Mouse (Mus musculus) lung, postnatal 0 days (tissue): ENCODE measurements around the gene Nucb1. TPM values are rescaled to one million over a fixed set of nuclear protein-coding genes. Genes with fewer than 3 reads are reported as not detected.
"Not testable (repeated sequence)": the region's sequence is repeated elsewhere in the genome, so short reads cannot be mapped to it uniquely, and the experiment has no call there.

Experiments
- ATAC-seq: fragments of 200-750 bp; cut with Nextera tagmentation; 2 replicates; pipeline ENCODE4 v1.8.0; 2017; ENCODE audit warnings: moderate library complexity
- DNase-seq: peaks from one replicate; pipeline ENCODE4 v3.0.0-alpha.2; 2016; ENCODE audit warnings: low spot score
- H3K27ac ChIP-seq: fragments of 300-500 bp; sonication (generic); 2 replicates; pipeline ENCODE4 v1.5.1; 2014; ENCODE audit warnings: antibody characterized with exemption, mild to moderate bottlenecking, low read length, mixed read lengths
- H3K27me3 ChIP-seq: fragments of 300-500 bp; sonication (generic); replicated peaks from 2 replicates; pipeline ENCODE4 v1.6.1; 2014; ENCODE audit warnings: low read length, mixed read lengths; ENCODE audit not compliant: insufficient read depth
- H3K36me3 ChIP-seq: fragments of 300-500 bp; sonication (generic); 2 replicates; pipeline ENCODE4 v1.6.1; 2014; ENCODE audit warnings: low read length, mixed read lengths; ENCODE audit not compliant: insufficient read depth
- H3K4me1 ChIP-seq: fragments of 300-500 bp; sonication (generic); 2 replicates; pipeline ENCODE4 v1.6.1; 2014; ENCODE audit warnings: antibody characterized with exemption, low read depth, low read length, mixed read lengths; ENCODE audit not compliant: insufficient read depth
- H3K4me2 ChIP-seq: fragments of 300-500 bp; sonication (generic); replicated peaks from 2 replicates; pipeline ENCODE4 v1.6.1; 2014; ENCODE audit warnings: low read depth, mild to moderate bottlenecking, low read length, moderate library complexity, mixed read lengths
- H3K4me3 ChIP-seq: fragments of 300-500 bp; sonication (generic); 2 replicates; pipeline ENCODE4 v1.5.1; 2014; ENCODE audit warnings: low read depth, low read length
- H3K9ac ChIP-seq: fragments of 300-500 bp; sonication (generic); replicated peaks from 2 replicates; pipeline ENCODE4 v1.6.1; 2014; ENCODE audit warnings: low read depth, mild to moderate bottlenecking
- H3K9me3 ChIP-seq: fragments of 300-500 bp; sonication (generic); 2 replicates; pipeline ENCODE4 v1.6.1; 2016; ENCODE audit warnings: low read length, mixed read lengths
- CTCF ChIP-seq: IDR thresholded peaks from 2 replicates; pipeline ENCODE4 v1.5.1; 2016; ENCODE audit warnings: antibody characterized with exemption, mild to moderate bottlenecking
- EP300 ChIP-seq: IDR thresholded peaks from 2 replicates; pipeline ENCODE4 v1.6.1; 2016; ENCODE audit warnings: antibody characterized with exemption, mild to moderate bottlenecking, control low read depth
- WGBS: fragments of 180-500 bp; shearing (Covaris S2); extraction: QIAGEN DNeasy Blood & Tissue Kit; methylation state at CpG from one replicate; pipeline ENCODE4 v1.1.7; 2014; 5-methylcytosine and 5-hydroxymethylcytosine counted together
- polyA plus RNA-seq: library from polyadenylated mRNA; unstranded; fragments of >200 nt; fragmentation: Nextera tagmentation; extraction: Ambion mirVana; gene quantifications from 2 replicates; pipeline ENCODE4 v1.2.1, GENCODE M21; 2015

Gene Nucb1
- polyA plus RNA-seq, 1 experiment from 2014 or later = 213 TPM

DNA sequence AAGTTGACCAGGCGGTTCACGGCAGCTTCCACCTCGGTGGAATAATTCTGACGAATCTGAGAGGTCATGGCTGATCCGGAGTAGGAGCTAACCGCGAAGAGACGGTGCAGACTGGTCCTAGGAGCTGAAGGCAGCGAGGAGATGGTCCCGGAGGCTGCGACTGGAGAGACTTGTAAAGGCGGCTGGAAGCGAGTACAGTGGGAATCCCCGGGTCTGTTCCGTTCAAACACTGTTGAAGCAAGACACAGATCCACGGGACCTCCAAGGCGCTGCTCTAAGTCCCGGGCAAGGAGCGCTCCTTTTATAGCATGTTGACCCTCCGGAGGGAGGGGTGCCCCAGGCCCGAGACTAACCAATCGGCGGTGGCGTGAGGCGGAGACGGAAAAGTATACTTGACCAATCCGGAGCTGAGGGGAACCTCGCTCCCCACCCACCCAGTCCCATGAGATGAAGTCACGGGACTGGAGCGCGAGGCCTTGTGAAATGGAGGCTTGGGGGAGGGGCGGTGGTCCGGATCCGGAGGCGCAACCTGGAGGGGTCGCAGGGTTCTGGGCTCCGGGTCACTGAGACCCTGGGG lies 50.6 kb downstream of the Nucb1 start, which contains the start of gene Ftl1:
Gene Ftl1, minus strand, starts transcription at position 321 of the 577 bp plus-strand sequence.
- ATAC-seq = peak; percentile 94
- H3K4me3 ChIP-seq = peak within 1 kb of the TSS; percentile 71
- H3K4me1 ChIP-seq = peaks cover 25% of the 10 kb centered on the region; the same call in 1 of the 2 replicates
- peak; percentile 58 for TF ChIP-seq EP300
- peaks cover 12% of the 10 kb centered on the region for H3K36me3 ChIP-seq
- under 1% methylated on average over 22 of the region's 37 CpGs for WGBS
- H3K27ac ChIP-seq = peak within 1 kb of the TSS; percentile 92
- not testable (repeated sequence) for H3K9me3 ChIP-seq, H3K27me3 ChIP-seq
- DNase-seq = peak; percentile 100
- peak within 1 kb of the TSS; percentile 74 for H3K9ac ChIP-seq
- peak within 1 kb of the TSS; percentile 81 for H3K4me2 ChIP-seq

- H3K36me3 ChIP-seq = peaks cover 19% of the 10 kb centered on the region
Measured at GRCm38 (mm10) chr7:45458748-45459563, 51.2 kb downstream of the Nucb1 start.

DNA sequence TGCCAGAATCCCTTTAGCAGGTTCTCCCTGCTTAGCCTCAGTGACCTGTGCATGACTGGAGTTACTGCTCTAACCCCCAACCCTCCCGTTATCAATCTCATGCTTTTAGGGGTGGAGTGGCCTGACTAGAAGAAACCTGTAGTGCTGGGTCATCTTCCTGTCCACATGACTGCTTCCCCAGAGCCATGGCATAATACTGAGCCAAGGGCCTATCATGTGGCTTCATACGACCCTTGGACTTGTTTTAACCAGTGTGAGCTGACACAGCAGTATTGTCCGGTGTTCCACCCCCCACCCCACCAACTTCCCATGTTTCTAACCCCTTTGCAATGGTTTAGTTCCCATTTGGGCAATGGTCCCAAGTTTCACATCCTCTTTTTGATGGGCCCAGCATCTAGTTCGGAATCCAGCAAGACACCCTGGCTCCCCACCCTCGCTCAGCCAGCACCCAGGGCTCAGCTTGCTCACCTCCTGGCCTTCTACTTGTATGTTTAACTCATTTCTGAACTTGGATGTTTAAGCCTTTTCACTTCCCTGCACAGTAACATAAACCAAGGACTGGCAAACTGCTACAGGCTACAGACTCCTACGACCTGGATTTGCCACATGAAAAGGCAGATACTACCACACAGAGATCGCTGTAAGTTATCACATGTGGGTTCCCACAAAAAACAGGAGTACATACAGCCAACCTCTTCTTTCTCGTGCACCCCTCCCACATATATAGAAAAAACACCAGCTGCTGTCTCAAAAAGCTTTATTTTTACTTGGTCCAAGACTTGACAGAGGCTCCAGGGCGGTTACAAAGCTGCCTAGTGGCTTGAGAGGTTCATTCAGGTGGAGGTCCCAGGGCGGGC lies 52.8 kb downstream of the Nucb1 start:
- Histone ChIP-seq H3K4me1 (peaks cover 25% of the 10 kb centered on the region; the same call in 1 of the 2 replicates), H3K27me3 (no peaks in the 10 kb centered on the region), H3K27ac (no peak overlapping the region), H3K4me3 (peak overlapping the region; percentile 15; the same call in 1 of the 2 replicates), H3K36me3 (peaks cover 16% of the 10 kb centered on the region; the same call in 1 of the 2 replicates), H3K9me3 (no peaks in the 10 kb centered on the region), H3K4me2 (peak overlapping the region; percentile 81), H3K9ac (0 out of 2 replicates have a peak overlapping the region, but pooled peaks have one; percentile 74)
- DNase-seq = peak; percentile 42
- WGBS = 41% methylated on average over 9 of the region's 10 CpGs
- ATAC-seq = no peak
- TF ChIP-seq CTCF = no peak

More at GRCm38 (mm10) chr7:45458748-45459563, 51.2 kb downstream of the Nucb1 start:
- H3K4me2 ChIP-seq = peak overlapping the region; percentile 81
- H3K27ac ChIP-seq = peak overlapping the region; percentile 85
- H3K27me3 ChIP-seq = no peaks in the 10 kb centered on the region
- DNase-seq (peak; percentile 87), ATAC-seq (peak; percentile 72)
- no peaks in the 10 kb centered on the region for H3K9me3 ChIP-seq
- H3K4me1 ChIP-seq = peaks cover 25% of the 10 kb centered on the region; the same call in 1 of the 2 replicates
- peak overlapping the region; percentile 71 for H3K4me3 ChIP-seq
- under 1% methylated on average over 43 of the region's 43 CpGs for WGBS
- H3K9ac ChIP-seq = peak overlapping the region; percentile 74
- TF ChIP-seq CTCF = no peak
- TF ChIP-seq EP300 = 0 out of 2 replicates have a peak, but pooled peaks have one; percentile 21

DNA sequence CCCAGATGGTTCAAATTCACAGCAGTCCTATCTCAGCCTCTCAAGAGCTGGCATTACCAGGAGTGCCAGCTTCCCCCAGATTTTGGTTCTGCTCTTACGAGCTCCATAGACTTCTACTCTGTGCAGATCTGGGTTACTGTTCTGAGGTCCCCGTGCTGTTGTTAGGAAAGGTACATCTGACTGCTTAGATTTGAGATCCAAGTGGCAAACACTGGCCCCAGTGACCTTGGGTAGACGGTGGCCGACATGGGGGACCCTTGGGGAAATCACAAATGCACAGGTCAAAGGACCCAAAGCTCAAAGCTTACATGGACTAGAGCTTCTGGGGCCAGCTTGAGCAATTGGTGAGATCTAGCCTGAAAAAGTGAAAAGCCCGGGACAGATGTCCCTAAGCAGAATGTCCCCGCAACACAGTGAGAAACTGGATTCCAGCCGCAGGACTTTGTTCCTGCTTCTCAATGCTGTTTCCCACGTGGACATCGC lies 53.4 kb downstream of the Nucb1 start:
- no peaks in the 10 kb centered on the region for H3K27me3 ChIP-seq
- H3K36me3 ChIP-seq = peaks cover 16% of the 10 kb centered on the region; the same call in 1 of the 2 replicates
- H3K9me3 ChIP-seq = no peaks in the 10 kb centered on the region
- H3K27ac ChIP-seq = no peak overlapping the region
- no peak overlapping the region for H3K4me3 ChIP-seq
- no peak overlapping the region for H3K9ac ChIP-seq
- peaks cover 25% of the 10 kb centered on the region; the same call in 1 of the 2 replicates for H3K4me1 ChIP-seq
- peak overlapping the region; percentile 81; the same call in 1 of the 2 replicates for H3K4me2 ChIP-seq
- DNase-seq (no peak), ATAC-seq (no peak)
- no peak for TF ChIP-seq EP300
- no peak for TF ChIP-seq CTCF
- 40% methylated on average over 9 of the region's 9 CpGs for WGBS

DNA sequence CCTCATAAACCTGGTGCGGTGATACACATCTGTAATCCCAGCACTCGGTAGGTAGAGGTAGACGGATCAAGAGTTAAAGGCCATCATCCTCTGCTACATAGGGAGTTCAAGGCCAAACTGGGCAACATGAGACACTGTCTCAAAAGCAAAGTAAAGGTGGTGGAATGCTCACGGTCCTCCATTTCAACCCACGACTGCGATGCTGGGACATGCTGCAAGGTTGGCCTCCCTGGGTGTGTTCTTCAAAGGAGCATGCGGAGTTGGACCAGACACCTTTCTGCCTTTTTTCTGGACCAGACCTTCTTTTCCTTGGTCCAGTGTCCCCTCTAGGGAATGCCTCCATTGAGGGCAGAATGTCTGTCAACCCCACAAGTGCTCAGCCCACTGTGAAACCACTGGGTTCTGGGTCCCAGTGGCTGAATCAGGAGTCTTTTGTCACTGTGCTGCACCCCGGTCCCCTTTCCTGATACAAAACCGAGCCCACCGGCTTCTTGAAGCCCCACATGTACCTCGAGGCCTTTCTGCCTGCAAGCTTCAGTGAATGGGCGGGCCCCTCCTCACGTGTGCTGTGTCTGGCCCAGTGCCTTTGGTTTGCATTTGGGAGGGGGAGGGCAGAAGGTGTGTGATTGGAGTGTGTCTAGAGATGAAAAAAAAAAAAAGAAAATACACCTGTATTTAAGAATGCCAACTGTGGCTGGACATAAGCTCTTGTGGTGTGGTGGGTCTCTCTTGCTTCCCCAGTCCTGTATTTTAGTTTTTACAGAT lies 54.1 kb downstream of the Nucb1 start:
- H3K9ac ChIP-seq = no peak overlapping the region
- WGBS = 72% methylated on average over 13 of the region's 13 CpGs
- H3K9me3 ChIP-seq = no peaks in the 10 kb centered on the region
- DNase-seq (no peak), ATAC-seq (no peak)
- TF ChIP-seq CTCF (no peak), EP300 (no peak)
- H3K4me1 ChIP-seq = peaks cover 25% of the 10 kb centered on the region; the same call in 1 of the 2 replicates
- no peaks in the 10 kb centered on the region for H3K27me3 ChIP-seq
- H3K4me2 ChIP-seq = no peak overlapping the region
- no peak overlapping the region for H3K4me3 ChIP-seq
- no peak overlapping the region for H3K27ac ChIP-seq
- peaks cover 19% of the 10 kb centered on the region; the same call in 1 of the 2 replicates for H3K36me3 ChIP-seq
